Mouse (Mus musculus) kidney, adult 8-10 months (tissue): ENCODE measurements around the gene Nt5c3b.
A peak's percentile ranks its signal among the peaks of the same experiment; 100 is the strongest.

Experiments
- DNase-seq, 2 experiments: peaks; one replicate each; pipeline ENCODE4 v3.0.0; 2022

The Nt5c3b gene

GRCm38 (mm10) chr11:100426820-100427219 lies 14.8 kb downstream of the Nt5c3b start:
- DNase-seq: no peak

GRCm38 (mm10) chr11:100425851-100426250 lies 15.8 kb downstream of the Nt5c3b start:
- peak; percentile 59 to 82 for DNase-seq

DNA sequence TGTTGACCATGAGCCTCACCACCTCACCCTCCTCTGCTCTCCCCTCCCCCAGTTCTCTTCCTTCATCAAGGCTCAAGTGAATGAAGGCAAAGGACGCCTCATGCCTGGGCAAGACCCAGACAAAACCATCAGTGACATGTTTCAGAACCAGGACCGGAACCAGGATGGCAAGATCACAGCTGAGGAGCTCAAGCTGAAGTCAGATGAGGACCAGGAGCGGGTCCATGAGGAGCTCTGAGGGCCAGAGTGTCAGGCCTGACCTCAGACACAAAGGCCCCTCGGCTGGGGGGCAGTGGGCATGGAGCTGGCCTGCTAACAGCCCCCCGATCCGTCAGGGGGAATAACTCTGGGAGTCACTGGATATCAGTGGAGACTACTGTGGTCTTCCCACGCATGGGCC lies 17.8 kb downstream of the Nt5c3b start:
- DNase-seq: no peak

- no peak for DNase-seq
These were observed 20.1 kb downstream of the Nt5c3b start for GRCm38 (mm10) chr11:100421537-100421936.

- peak in 1 of 2 experiments; percentile 15 for DNase-seq
These were observed 26.4 kb downstream of the Nt5c3b start, which contains the start of gene Fkbp10 for GRCm38 (mm10) chr11:100414914-100415822. Fkbp10 (plus strand) TSS chr11:100415697.

GRCm38 (mm10) chr11:100414021-100414913 lies 27.3 kb downstream of the Nt5c3b start, which contains the start of gene P3h4:
P3h4 (minus strand) TSS chr11:100414836.
- peak; percentile 68 to 80 for DNase-seq

DNA sequence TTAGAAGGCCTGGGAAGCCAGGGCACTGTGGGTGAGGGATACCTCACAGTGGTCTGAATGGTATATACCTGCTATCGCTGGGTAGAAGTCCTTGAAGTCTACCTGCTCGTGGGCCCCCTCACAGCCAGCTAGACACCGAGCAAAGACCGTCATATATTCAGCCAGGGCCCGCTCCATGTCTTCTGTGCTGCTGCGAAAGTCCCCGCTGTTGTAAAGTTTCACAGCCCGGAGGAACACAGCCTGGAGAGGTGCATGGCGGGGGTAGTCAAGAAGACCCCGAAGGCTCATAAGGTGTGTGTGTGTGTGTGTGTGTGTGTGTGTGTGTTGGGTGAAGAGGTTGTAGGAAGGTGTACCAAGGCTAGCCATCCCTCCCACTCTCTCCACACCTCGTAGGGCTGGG lies 28.1 kb downstream of the Nt5c3b start:
- no peak for DNase-seq

- DNase-seq: no peak
These were observed 29.9 kb downstream of the Nt5c3b start for GRCm38 (mm10) chr11:100411736-100412135.

GRCm38 (mm10) chr11:100409686-100410085 lies 31.9 kb downstream of the Nt5c3b start:
- no peak for DNase-seq

DNA sequence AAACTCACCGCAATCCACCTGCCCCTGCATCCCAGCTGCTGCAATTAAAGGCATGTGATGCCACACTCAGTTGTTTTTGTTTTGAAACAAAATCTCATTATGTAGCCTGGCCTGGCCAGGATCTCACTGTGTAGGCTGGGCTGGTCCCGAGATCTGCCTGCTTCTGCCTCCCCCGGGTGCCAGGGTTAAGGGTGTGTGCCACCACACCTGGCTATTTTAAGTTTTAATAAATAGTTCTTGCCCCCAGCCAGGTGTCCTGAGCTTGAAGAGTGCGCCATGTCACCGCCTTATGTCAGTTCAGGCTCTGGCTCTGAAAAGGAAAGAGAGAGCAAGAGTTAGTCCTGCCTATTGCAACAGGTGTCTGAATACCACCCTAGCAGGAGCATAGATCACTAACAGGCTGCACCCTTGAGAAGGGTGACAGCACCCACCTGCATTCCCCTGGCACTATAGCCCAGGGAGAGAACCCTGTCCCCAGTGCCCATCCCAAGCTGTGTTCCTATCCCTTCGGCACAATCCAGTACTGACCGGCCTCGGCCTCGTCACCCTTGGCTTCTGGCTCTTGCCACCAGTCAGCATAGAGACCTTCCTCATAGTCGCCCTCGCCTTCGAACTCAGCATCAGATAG lies 32.7 kb downstream of the Nt5c3b start:
- DNase-seq: no peak

DNA sequence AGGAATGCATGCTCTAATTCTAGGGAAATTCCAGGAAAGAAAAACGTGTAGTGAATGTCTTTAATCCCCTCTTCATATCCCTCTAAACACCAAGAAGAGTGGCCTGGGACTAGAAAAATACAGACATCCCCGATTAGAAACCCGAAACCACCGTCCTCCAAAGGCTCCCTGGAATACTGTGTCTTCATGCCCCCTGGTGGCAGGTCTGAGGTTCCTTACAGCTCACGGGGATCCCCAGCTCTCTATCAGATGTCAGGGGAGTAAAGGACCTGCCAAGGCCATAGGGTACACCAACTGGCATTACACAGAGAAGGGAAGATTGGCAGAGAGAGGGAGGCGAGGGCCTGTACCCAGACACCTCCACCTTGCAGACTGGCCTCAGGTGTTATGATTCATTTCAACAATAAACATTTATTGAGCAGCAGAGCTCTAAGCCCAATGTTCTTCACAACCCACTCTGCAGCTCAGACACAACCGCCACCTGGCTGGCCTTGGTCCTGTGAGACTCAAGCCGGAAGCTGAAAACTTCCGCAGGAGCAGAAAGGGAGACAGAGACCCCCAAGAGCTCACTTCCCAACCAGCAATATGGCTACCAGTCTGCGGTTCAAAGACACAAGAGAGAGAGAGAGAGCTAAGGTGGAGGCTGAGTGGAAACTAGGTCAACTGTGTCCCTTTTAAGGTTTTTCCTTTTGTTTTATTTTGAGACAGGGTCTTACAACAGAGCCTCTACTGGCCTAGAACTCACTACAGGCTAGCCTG lies 33.4 kb downstream of the Nt5c3b start:
- DNase-seq: peak in 1 of 2 experiments; percentile 79

DNA sequence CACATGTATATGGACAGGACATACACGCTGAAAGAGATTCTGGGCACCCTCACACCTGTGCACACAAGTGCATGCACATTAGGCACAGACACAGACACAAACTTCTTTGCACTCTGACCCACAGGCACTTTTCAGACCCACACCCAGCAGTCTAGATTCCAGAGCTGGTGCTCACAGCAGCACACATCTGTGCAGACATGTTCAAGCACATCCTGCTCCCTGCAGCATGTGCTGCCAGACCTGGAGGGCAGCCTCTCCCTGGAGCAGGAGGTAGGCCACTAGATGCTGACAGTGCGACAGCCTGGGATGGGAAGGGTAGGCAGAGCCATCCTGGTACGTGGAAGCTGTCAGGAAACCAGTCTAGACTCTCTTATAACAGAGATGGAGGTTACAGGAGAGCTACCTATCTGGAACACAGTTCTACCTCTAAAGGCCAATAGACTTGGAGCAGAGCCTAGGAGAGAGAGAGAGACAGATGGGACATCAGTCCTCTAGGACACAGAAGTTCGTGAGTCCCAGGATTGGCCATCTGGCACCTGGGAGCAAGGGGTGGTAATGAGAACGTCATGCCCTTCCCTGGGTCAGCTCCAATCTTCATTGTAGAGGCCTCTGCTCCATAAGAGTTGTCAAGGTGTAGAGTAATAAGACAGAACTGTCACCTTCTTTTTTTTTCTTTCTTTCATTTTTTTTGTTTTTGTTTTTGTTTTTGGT lies 34.5 kb downstream of the Nt5c3b start:
- no peak for DNase-seq

- no peak for DNase-seq
These were observed 35.3 kb downstream of the Nt5c3b start for GRCm38 (mm10) chr11:100406273-100406672.

DNA sequence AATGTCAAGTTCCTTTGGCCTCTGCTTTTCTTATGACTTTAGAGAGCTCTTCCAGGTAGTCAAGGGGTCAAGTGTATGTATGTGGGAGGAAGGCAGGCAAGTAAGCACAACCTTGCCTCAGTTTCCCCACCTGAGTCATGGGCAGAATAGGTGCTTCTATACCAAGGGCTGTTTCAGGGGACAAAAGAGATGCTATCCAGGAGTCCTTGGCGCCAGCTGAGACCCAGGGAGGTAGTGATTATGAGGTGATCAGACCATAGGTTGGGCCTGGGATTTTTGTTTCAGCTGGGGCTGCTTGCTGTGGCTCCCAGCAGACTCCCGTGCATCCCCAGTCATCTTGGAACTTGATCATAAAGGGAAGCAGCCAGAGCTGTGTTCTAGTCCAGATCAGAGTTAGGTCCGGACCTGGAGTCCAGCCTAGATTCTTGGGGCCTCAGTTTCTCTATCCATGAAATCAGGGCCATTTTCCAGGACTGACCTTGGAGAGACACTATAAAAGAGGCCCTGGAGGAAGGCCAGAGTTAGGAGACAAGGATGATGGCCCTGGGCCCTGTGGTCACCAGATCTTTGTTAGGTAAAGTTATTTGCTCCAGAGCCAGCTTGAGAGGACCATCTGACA lies 37.0 kb downstream of the Nt5c3b start:
- DNase-seq: no peak

- DNase-seq: no peak
These were observed 38.0 kb downstream of the Nt5c3b start for GRCm38 (mm10) chr11:100403445-100404134.

DNA sequence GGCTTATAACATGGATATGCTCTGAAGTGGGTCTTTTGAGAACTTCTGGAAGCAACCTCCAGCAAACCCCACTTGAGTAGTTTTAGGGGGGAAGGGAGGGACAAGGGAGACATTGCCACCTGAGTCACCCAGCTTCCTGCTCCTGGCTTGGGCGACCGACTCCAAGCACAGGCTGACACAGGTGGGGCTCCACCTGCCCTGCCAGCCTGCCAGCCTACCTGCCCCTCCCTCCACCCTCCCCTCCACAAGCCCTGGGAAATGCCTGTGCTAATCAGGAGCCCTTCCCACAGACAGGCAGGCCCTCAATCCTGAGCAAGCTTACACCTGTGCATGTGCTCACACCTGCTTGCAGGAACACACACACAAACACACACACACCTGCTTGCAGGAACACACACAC lies 38.9 kb downstream of the Nt5c3b start:
- DNase-seq: no peak

GRCm38 (mm10) chr11:100402240-100402639 lies 39.4 kb downstream of the Nt5c3b start:
- DNase-seq: no peak

DNA sequence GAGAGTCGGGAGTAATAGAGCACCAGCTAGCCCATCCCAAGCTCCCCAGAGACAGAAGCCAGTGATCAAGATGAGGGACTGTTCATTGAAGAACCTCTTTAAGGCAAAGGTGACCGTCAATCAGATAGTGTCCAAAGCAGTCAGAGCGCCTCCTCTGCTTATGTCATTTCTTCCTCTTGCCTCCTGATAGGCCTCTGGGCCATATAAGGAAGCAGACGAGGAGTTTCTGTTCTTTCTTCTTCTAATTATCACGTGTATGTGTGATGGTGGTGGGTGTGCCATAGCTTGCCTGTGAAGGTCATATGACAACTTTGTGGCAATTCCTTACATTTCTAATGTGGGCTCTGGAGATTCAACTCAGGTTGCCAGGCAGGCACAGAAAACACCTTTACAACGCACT lies 40.8 kb downstream of the Nt5c3b start:
- DNase-seq: no peak

- DNase-seq: no peak
These were observed 41.7 kb downstream of the Nt5c3b start for GRCm38 (mm10) chr11:100399727-100400538.

- DNase-seq: no peak
These were observed 42.3 kb downstream of the Nt5c3b start for GRCm38 (mm10) chr11:100399320-100399719.
